Mouse (Mus musculus) olfactory bulb, adult 2 months (tissue): ENCODE data around the gene Ndufaf8.

Experiments
- CTCF ChIP-seq: fragments of 200-500 bp; IDR thresholded peaks from 2 replicates; pipeline ENCODE4 v1.5.1; 2012; ENCODE audit warnings: low read depth, mild to moderate bottlenecking, low read length, moderate library complexity; ENCODE audit not compliant: insufficient read depth
- POLR2A ChIP-seq: fragments of 200-500 bp; IDR thresholded peaks from 2 replicates; pipeline ENCODE4 v1.6.1; 2012; ENCODE audit warnings: mild to moderate bottlenecking, low read depth, low read length, moderate library complexity; ENCODE audit not compliant: insufficient read depth

DNA sequence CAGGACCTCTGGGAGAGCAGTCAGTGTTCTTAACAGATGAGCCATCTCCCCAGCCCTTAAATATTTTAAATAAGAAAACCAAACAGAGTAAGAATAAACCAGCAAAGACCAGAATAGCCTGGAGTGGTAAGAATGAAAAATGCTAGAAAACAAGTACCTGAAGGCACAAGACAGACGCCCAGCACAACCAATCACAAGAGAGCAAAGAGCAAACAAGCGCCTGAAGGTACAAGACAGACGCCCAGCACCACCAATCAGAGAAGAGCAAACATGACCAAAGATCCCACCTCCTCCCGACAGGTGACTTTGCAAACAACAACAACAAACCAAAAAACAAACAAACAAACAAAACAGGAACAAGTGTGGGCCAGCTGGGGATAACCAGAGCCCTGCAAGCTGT is 44.9 kb upstream of the Ndufaf8 start:
- no peak for TF ChIP-seq POLR2A
- no peak for TF ChIP-seq CTCF
